Comparison of ENCODE assay signal across 23 mouse cellular contexts in the genomic region with DNA sequence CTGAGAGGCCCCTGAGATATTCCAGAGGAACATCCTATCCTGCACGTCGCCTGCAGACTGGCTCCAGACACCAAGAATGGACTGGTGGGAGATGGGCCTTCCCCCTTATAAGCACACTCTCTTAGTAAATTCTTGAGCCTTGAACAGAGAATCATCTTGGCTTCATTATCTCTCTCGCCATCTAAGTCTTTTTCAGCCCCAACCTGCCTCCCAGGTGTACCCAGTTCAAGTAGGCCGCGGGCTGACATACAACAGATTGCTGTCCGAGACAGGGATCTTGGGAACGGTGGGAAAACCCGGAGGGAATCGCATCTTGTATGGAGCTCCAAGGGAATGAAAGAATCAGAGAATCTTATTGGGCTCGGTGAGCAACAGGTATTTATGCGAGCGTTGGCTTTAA.
DNase-seq lines count a peak whose midpoint lies in the region; ATAC-seq and TF ChIP-seq lines count a peak whose summit lies in the region.
"Had no signal": no experiment of that assay in that cellular context is flagged by ENCODE, and none has a peak within 500 bp of the region (broad histone marks: within the 10 kb centered on the region; RNA-seq: fewer than 3 reads in every experiment).

No protein-coding gene starts in this region.

- H3K4me3 ChIP-seq in midbrain, embryonic 10.5 days, result no peak overlapping the region
- no peak overlapping the region for H3K4me3 ChIP-seq in midbrain, embryonic 14.5 days (replicated peaks; ENCODE audit: low read depth, low read length)
- peak overlapping the region; percentile 44 for H3K4me3 ChIP-seq in ES-Bruce4 (ENCODE audit: low read depth, low read length)
- no peak overlapping the region for H3K4me3 ChIP-seq in hindbrain, embryonic 10.5 days
- H3K4me3 ChIP-seq: embryonic facial prominence, embryonic 12.5 days; embryonic facial prominence, embryonic 15.5 days; gastrocnemius, adult 2 months; hindbrain, embryonic 13.5 days; intestine, embryonic 15.5 days had no signal

- no peak overlapping the region for H3K9ac ChIP-seq in midbrain, embryonic 14.5 days (replicated peaks; ENCODE audit: low read length)
- no peak overlapping the region for H3K9ac ChIP-seq in ES-Bruce4 (ENCODE audit: low read depth, poor library complexity, severe bottlenecking)
- H3K9ac ChIP-seq: embryonic facial prominence, embryonic 12.5 days; embryonic facial prominence, embryonic 15.5 days; forebrain, postnatal 0 days; hindbrain, embryonic 13.5 days; intestine, embryonic 15.5 days had no signal

- peaks cover 11% of the 10 kb centered on the region for H3K4me1 ChIP-seq in midbrain, embryonic 10.5 days
- H3K4me1 ChIP-seq in midbrain, embryonic 14.5 days (ENCODE audit: control insufficient read depth, insufficient read depth, low read length), result no peaks in the 10 kb centered on the region
- H3K4me1 ChIP-seq in ES-Bruce4 (ENCODE audit: control insufficient read depth, insufficient read depth, low read length), result peaks cover 2% of the 10 kb centered on the region
- no peaks in the 10 kb centered on the region for H3K4me1 ChIP-seq in hindbrain, embryonic 10.5 days (replicated peaks)
- H3K4me1 ChIP-seq: embryonic facial prominence, embryonic 12.5 days; embryonic facial prominence, embryonic 15.5 days; hindbrain, embryonic 13.5 days; intestine, embryonic 15.5 days had no signal

- no peak for ATAC-seq in midbrain, embryonic 14.5 days (ENCODE audit: low FRiP score, low TSS enrichment)
- ATAC-seq: forebrain, embryonic 14.5 days; forebrain, postnatal 0 days; hindbrain, embryonic 16.5 days; intestine, embryonic 15.5 days had no signal

- H3K9me3 ChIP-seq in midbrain, embryonic 10.5 days (replicated peaks), result peaks cover 4% of the 10 kb centered on the region; the same call in 1 of the 2 replicates
- no peaks in the 10 kb centered on the region for H3K9me3 ChIP-seq in midbrain, embryonic 14.5 days (ENCODE audit: control insufficient read depth, low read length)
- H3K9me3 ChIP-seq in ES-Bruce4 (replicated peaks; ENCODE audit: control insufficient read depth, insufficient read depth, low read length, poor library complexity, severe bottlenecking), result peaks cover 3% of the 10 kb centered on the region; the same call in 1 of the 2 replicates
- peaks cover 5% of the 10 kb centered on the region; the same call in 1 of the 2 replicates for H3K9me3 ChIP-seq in hindbrain, embryonic 10.5 days
- H3K9me3 ChIP-seq: embryonic facial prominence, embryonic 15.5 days; intestine, embryonic 15.5 days had no signal

- no peak for TF ChIP-seq CTCF in ES-Bruce4 (IDR thresholded peaks at IDR 0.05; ENCODE audit: low read depth, low read length)

- no peak for TF ChIP-seq EP300 in ES-Bruce4 (IDR thresholded peaks at IDR 0.05; ENCODE audit: insufficient read depth, low read depth, low read length)

- no peak overlapping the region for H3K4me2 ChIP-seq in midbrain, embryonic 14.5 days (ENCODE audit: low read length)
- H3K4me2 ChIP-seq: embryonic facial prominence, embryonic 12.5 days; embryonic facial prominence, embryonic 15.5 days; heart, embryonic 11.5 days; hindbrain, embryonic 13.5 days; intestine, embryonic 15.5 days had no signal

- H3K27me3 ChIP-seq in midbrain, embryonic 10.5 days (ENCODE audit: low read depth, poor library complexity, severe bottlenecking), result no peaks in the 10 kb centered on the region
- H3K27me3 ChIP-seq in midbrain, embryonic 14.5 days (ENCODE audit: control insufficient read depth, insufficient read depth, low read length), result no peaks in the 10 kb centered on the region
- H3K27me3 ChIP-seq in ES-Bruce4 (ENCODE audit: control insufficient read depth, insufficient read depth, low read length, poor library complexity, severe bottlenecking), result no peaks in the 10 kb centered on the region
- H3K27me3 ChIP-seq in hindbrain, embryonic 10.5 days (ENCODE audit: insufficient read depth, poor library complexity, severe bottlenecking), result no peaks in the 10 kb centered on the region
- H3K27me3 ChIP-seq: embryonic facial prominence, embryonic 12.5 days; embryonic facial prominence, embryonic 15.5 days; hindbrain, embryonic 13.5 days; intestine, embryonic 15.5 days had no signal

- WGBS in midbrain, embryonic 10.5 days, result 73% methylated on average over 12 of the region's 12 CpGs
- 65% methylated on average over 12 of the region's 12 CpGs for WGBS in midbrain, embryonic 14.5 days
- 81% methylated on average over 12 of the region's 12 CpGs for WGBS in hindbrain, embryonic 10.5 days

- H3K27ac ChIP-seq in midbrain, embryonic 10.5 days (replicated peaks), result no peak overlapping the region
- H3K27ac ChIP-seq in midbrain, embryonic 14.5 days (replicated peaks; ENCODE audit: low read depth, low read length), result no peak overlapping the region
- no peak overlapping the region for H3K27ac ChIP-seq in ES-Bruce4 (ENCODE audit: insufficient read depth, low read length)
- H3K27ac ChIP-seq in hindbrain, embryonic 10.5 days, result no peak overlapping the region
- H3K27ac ChIP-seq: embryonic facial prominence, embryonic 12.5 days; embryonic facial prominence, embryonic 15.5 days; gastrocnemius, adult 2 months; hindbrain, embryonic 13.5 days; intestine, embryonic 15.5 days had no signal

- no peaks in the 10 kb centered on the region for H3K36me3 ChIP-seq in midbrain, embryonic 10.5 days
- H3K36me3 ChIP-seq in midbrain, embryonic 14.5 days (ENCODE audit: control insufficient read depth, insufficient read depth, low read length), result no peaks in the 10 kb centered on the region
- no peaks in the 10 kb centered on the region for H3K36me3 ChIP-seq in ES-Bruce4 (ENCODE audit: control insufficient read depth, insufficient read depth, low read length, poor library complexity, severe bottlenecking)
- H3K36me3 ChIP-seq in hindbrain, embryonic 10.5 days, result no peaks in the 10 kb centered on the region
- H3K36me3 ChIP-seq: embryonic facial prominence, embryonic 12.5 days; embryonic facial prominence, embryonic 15.5 days; hindbrain, embryonic 13.5 days; intestine, embryonic 15.5 days had no signal

- DNase-seq in midbrain, embryonic 10.5 days (ENCODE audit: low spot score), result peak; percentile 12
- no peak for DNase-seq in midbrain, embryonic 14.5 days
- peak; percentile 72 for DNase-seq in R1 (ENCODE audit: low read depth, low spot score)
- no peak for DNase-seq in hindbrain, embryonic 10.5 days (ENCODE audit: low spot score)
- DNase-seq in cerebellum, adult 9-11 months, result no peak
- no peak for DNase-seq in left cerebral cortex, adult 8-10 months (ENCODE audit: low spot score in 2 of 2)
- DNase-seq: adrenal gland, adult 2 months; adrenal gland, postnatal 14 days; cerebellum, adult 18-20 months; cerebellum, adult 9-10 months; cerebellum, postnatal 25 days; forebrain, postnatal 0 days; gastrocnemius, adult 2 months; gastrocnemius, postnatal 14 days; heart, adult 11 months had no signal

- no peak for TF ChIP-seq POLR2A in ES-Bruce4 (IDR thresholded peaks at IDR 0.05; ENCODE audit: insufficient read depth, low read length)

Comparison
In these comparisons a context has a peak if more than half of its experiments do, and no peak if none do; other contexts are left out.
1. DNase-seq: peak in midbrain, embryonic 10.5 days (single experiment) and R1 (single experiment); none in midbrain, embryonic 14.5 days (single experiment), hindbrain, embryonic 10.5 days (single experiment), cerebellum, adult 9-11 months (single experiment) and left cerebral cortex, adult 8-10 months (0 of 2).